Mouse (Mus musculus): ENCODE measurements at regions not wholly inside any gene's neighbourhood (a gene's known extent, or its start where the extent isn't known, plus 50 kb on each side); places are given as distances from the start of the nearest gene placed in this dataset.
"Not testable (repeated sequence)": the region's sequence is repeated elsewhere in the genome, so short reads cannot be mapped to it uniquely, and the experiment has no call there.

- DNase-seq = no peak
Observed at GRCm38 (mm10) chr6:109814990-109815389, 830.4 kb upstream of the Grm7 start.

DNA sequence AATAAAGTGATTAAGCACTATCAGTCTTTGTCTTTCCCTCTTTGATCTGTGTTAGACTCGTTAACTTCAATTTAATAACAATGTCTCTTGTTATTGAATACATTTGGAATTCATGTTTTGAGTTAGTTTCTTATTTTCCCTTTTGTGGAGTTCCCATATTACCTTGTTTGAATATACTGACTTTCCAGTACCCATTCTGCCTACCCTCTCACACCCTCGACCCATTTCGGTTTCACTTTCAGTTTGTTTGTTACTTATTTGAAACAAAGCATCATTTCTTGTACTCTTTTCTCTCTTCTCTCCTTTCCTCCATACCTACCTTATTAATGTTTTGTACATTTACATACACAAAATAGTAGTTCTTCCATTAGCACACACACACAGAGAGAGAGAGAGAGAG lies 797.1 kb upstream of the Grm7 start:
- no peak for DNase-seq

GRCm38 (mm10) chr6:109855806-109856205 lies 789.6 kb upstream of the Grm7 start:
- no peak for DNase-seq

GRCm38 (mm10) chr6:109863411-109863810 lies 782.0 kb upstream of the Grm7 start:
- DNase-seq = no peak

DNA sequence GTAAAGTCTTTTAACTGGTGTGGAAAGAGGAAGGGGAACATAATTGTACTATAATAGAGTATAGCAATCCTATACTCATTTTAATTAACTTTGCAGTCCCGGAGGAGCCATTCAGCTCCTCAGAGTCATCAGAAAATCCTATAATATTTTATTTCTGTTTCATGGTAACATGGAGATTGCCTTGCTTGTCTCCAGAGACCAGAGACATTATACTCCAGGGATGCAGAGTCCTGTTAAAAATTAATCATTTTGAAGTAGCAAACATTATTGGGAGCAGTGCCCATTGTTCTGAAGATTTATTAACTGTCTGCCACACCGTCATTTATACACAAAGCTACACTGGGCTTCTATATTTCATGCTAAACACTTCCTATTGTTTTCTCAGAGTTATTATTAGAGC lies 771.2 kb upstream of the Grm7 start:
- no peak for DNase-seq

DNA sequence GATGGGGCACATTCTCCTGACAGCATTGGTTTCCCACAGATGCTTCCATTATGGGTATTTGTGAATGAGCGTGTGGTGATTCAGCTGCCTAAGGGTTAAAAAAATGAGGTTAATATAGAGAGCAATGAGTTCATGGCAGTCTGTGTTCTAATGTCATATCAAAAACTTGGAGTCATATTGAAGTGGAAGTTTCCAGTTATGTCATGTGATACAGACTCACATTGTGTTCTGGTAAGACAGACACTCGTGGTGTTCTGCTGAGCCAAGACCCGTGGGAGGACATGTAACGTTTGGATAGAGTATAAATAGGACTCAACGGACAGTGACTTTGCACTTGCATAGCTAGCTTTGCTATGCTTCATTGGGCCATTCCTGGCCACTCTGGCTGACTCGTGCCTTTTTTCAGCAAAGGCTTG lies 770.7 kb upstream of the Grm7 start:
- peak; percentile 5 for DNase-seq

DNA sequence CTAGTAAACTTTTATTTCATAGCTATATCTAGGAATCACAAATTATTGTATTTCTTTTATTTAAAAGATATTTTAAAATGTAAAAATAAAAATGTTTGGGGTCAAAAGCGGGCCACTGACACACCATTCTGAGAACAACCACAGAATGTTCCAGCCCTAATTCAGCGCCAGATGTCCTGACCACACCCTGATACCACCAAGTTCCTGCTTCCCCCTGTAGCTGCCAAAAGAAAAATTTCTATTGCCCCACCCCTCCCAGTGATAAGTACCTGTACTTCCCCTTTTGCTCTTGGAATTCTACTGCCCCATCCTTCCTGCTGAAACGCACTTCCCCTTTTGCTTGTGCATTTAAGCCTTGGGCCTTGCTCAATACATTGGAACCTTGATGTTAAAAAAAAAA lies 769.8 kb upstream of the Grm7 start:
- not testable (repeated sequence) for DNase-seq

DNA sequence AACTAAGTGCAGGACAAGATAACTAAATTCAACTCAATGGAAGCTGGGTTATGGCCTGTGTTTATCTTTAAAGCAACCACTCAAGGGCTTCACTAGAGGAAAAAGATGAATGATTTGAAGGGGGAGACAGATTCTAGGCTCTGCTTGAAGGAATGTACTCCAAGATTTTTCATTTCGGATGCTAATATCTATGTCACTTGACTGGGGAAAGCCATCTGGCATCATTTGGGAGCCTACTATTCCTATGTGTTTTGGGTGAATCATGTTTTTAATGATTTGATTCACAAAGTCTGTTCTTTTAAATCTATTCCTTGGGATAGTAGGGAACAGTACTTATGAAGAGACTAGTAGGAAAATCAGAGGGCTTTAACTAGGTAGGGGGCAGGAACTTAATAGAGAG lies 766.2 kb upstream of the Grm7 start:
- DNase-seq = no peak

- DNase-seq = no peak
Observed at GRCm38 (mm10) chr6:109923780-109924179, 721.6 kb upstream of the Grm7 start.

DNA sequence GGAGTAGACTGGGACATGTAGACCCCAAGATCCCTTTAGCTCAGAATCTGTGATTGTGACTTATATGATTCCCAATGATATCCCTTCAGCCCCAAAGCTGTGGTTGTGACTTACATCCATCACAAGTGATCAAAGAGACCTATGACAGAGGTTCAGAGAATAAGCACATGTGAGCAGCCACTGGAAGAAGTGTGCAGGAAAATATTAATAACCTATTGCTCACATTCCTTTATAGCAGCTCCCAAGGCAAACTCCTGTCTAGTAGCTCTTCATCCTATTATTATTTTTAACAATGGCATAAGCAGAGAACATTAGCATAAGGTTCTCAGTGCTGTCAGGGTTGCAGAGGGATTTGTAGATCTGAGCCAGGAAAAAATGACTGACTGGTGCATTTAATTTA lies 696.9 kb upstream of the Grm7 start:
- DNase-seq = no peak

- no peak for DNase-seq
Observed at GRCm38 (mm10) chr6:109948928-109949327, 696.5 kb upstream of the Grm7 start.

DNA sequence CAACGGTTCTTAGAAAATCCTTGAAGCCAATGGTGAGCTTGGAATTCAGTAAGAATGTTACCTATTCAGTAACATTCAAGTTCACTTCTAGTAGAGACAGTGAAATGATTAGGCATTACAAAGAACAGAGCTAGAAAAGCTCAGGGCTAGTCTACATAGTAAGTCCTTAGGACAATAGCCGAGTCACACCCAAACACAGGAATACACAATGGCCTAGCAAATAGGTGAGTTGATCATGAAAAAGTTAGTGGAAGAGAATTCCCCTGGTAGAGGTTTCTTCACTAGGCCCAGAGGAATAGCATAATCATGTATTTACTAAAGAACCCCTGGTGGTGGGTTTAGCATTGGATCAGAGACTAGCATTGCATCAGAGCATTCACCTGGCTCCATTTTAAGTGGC lies 687.5 kb upstream of the Grm7 start:
- not testable (repeated sequence) for DNase-seq
